Mouse (Mus musculus) hindbrain, embryonic 14.5 days (tissue): Measurements from ENCODE around the gene Klhl7. TPM values are rescaled to one million over a fixed set of nuclear protein-coding genes. Genes with fewer than 3 reads are reported as not detected.

ENCODE experiments used
- ATAC-seq: fragments of 200-750 bp; cut with Nextera tagmentation; 2 replicates; pipeline ENCODE4 v1.8.0; 2017; ENCODE audit warnings: moderate number of reproducible peaks, mild to moderate bottlenecking, moderate TSS enrichment, moderate library complexity; ENCODE audit not compliant: low FRiP score
- DNase-seq: peaks from one replicate; pipeline ENCODE4 v3.0.0-alpha.2; 2015; ENCODE audit warnings: low spot score
- H3K27ac ChIP-seq: fragments of 300-500 bp; sonication (generic); 2 replicates; pipeline ENCODE4 v1.5.1; 2014; ENCODE audit warnings: mild to moderate bottlenecking, moderate library complexity
- H3K27me3 ChIP-seq: fragments of 300-500 bp; sonication (generic); 2 replicates; pipeline ENCODE4 v1.6.1; 2014; ENCODE audit warnings: mild to moderate bottlenecking, low read length, mixed read lengths; ENCODE audit not compliant: control insufficient read depth, insufficient read depth
- H3K36me3 ChIP-seq: fragments of 300-500 bp; sonication (generic); replicated peaks from 2 replicates; pipeline ENCODE4 v1.6.1; 2014; ENCODE audit not compliant: control insufficient read depth, insufficient read depth
- H3K4me1 ChIP-seq: fragments of 300-500 bp; sonication (generic); replicated peaks from 2 replicates; pipeline ENCODE4 v1.6.1; 2014; ENCODE audit warnings: antibody characterized with exemption, low read length, mixed read lengths; ENCODE audit not compliant: control insufficient read depth, insufficient read depth
- H3K4me2 ChIP-seq: fragments of 300-500 bp; sonication (generic); replicated peaks from 2 replicates; pipeline ENCODE4 v1.6.1; 2014; ENCODE audit warnings: mild to moderate bottlenecking, moderate library complexity
- H3K4me3 ChIP-seq: fragments of 300-500 bp; sonication (generic); replicated peaks from 2 replicates; pipeline ENCODE4 v1.5.1; 2014; ENCODE audit warnings: mild to moderate bottlenecking, low read length
- H3K9ac ChIP-seq: fragments of 300-500 bp; sonication (generic); 2 replicates; pipeline ENCODE4 v1.6.1; 2014
- H3K9me3 ChIP-seq: fragments of 300-500 bp; sonication (generic); 2 replicates; pipeline ENCODE4 v1.6.1; 2016; ENCODE audit warnings: low read length; ENCODE audit not compliant: control insufficient read depth
- WGBS: fragments of 180-500 bp; shearing (Covaris S2); extraction: QIAGEN DNeasy Blood & Tissue Kit; methylation state at CpG from one replicate; pipeline ENCODE4 v1.1.7; 2014; 5-methylcytosine and 5-hydroxymethylcytosine counted together
- polyA plus RNA-seq: library from polyadenylated mRNA; unstranded; fragments of >200 nt; fragmentation: Nextera tagmentation; extraction: Ambion mirVana; gene quantifications from 2 replicates; pipeline ENCODE4 v1.2.1, GENCODE M21; 2014

Klhl7 gene
- polyA plus RNA-seq, result 152 and 163 TPM in 2 replicates

DNA sequence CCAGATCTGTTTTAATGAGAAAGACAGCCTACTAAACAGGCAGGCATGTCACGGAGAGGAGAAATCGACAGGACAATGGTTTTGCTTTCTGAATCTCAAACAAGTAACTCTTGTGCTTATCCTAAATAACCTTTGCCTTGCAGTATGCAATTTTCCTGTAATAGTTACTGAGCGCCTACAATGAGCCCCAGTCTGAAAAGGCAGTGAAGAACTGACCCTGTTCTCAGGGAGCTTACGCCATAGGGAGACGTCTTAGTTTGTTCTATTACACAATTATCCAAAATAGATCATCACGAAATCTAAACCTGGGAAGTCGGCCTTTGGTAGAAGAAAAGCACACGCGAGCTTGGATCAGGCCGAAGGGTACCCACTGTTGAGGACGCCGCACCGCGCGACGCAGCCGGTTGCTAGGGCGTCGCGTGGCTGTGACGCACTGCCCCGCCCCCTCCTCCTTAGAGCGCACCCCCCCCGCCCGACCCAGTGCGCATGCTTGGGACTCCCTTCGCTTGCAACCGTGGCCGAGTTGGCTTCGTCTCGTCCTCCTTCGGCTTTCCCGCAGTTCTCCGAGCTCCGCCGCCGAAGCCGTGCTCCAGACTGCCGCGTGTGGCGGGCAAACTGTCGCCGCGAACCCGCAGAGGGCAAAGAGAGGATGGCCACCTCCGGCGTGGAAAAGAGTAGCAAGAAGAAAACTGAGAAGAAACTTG lies at the start of gene Klhl7:
TSS of gene Klhl7 (plus strand) at position 500 of the 704 bp plus-strand sequence.
- Histone ChIP-seq H3K27ac (peak within 1 kb of the TSS; percentile 97), H3K9me3 (no peaks in the 10 kb centered on the region), H3K4me1 (peaks cover 36% of the 10 kb centered on the region), H3K4me3 (peak within 1 kb of the TSS; percentile 92), H3K4me2 (peak within 1 kb of the TSS; percentile 61), H3K27me3 (no peaks in the 10 kb centered on the region), H3K36me3 (no peaks in the 10 kb centered on the region), H3K9ac (peak within 1 kb of the TSS; percentile 96)
- ATAC-seq, result peak; percentile 95
- WGBS, result under 1% methylated on average over 46 of the region's 47 CpGs
- DNase-seq, result peak; percentile 96

- no peaks in the 10 kb centered on the region for H3K27me3 ChIP-seq
- no peak overlapping the region for H3K9ac ChIP-seq
- ATAC-seq (no peak), DNase-seq (no peak)
- H3K4me2 ChIP-seq, result no peak overlapping the region
- H3K4me3 ChIP-seq, result no peak overlapping the region
- peaks cover 5% of the 10 kb centered on the region for H3K9me3 ChIP-seq
- H3K4me1 ChIP-seq, result peaks cover 11% of the 10 kb centered on the region
- H3K27ac ChIP-seq, result no peak overlapping the region
- H3K36me3 ChIP-seq, result no peaks in the 10 kb centered on the region
- 67% methylated on average over 16 of the region's 16 CpGs for WGBS
Observed at GRCm38 (mm10) chr5:24051755-24052675, 48.4 kb upstream of the Klhl7 start.

DNA sequence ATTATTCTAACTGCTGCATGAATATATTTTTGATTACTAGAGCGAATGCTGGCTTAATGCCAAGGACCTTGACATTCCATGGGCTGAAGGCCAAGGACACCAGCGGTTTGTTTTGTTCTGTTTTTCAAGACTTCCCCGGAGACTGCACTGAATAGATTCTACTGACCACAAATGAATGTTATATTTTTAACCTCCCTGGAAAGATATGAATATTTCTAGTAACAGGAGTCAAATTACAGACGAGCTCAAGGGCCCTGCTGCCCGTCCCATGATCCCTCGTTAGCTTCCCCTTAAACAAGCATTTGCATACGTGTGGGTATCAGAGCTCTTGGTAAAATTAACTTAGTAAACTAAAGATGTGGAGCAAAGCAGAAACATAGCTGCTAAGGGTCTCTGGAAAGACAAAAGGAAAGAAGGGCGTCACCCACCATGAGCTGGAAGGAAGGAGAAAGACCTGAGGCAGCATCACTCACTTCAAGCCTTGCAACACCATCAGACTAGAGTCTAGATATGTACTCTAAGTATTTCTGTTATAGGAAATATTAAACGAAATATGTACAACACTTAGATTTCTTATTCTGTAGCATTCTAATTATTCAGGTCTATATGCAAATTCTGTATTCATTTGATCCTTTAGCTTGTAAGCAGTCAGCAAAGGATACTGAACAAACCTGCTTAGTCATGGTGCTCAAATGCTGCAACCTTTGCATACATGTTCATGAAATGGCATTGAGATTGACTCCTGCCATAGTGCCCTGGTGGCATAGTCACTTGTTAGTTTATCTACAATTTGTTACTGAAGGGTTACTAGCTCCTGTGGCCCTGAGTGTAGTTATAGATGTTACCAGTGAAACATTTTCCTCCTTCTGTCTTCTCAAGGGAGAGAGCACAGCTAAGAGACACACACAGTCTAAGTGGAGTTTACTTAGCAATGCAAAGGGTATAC lies 46.9 kb upstream of the Klhl7 start:
- no peaks in the 10 kb centered on the region for H3K27me3 ChIP-seq
- H3K4me2 ChIP-seq, result no peak overlapping the region
- peaks cover 10% of the 10 kb centered on the region for H3K9me3 ChIP-seq
- peak overlapping the region; percentile 32; the same call in 1 of the 2 replicates for H3K27ac ChIP-seq
- H3K4me1 ChIP-seq, result peaks cover 6% of the 10 kb centered on the region
- H3K9ac ChIP-seq, result no peak overlapping the region
- peak; percentile 65 for DNase-seq
- WGBS, result 52% methylated on average over 9 of the region's 9 CpGs
- no peak for ATAC-seq
- no peaks in the 10 kb centered on the region for H3K36me3 ChIP-seq
- no peak overlapping the region for H3K4me3 ChIP-seq

- no peak for DNase-seq
- Histone ChIP-seq H3K27ac (no peak overlapping the region), H3K4me3 (no peak overlapping the region), H3K9me3 (peaks cover 10% of the 10 kb centered on the region), H3K9ac (no peak overlapping the region), H3K27me3 (no peaks in the 10 kb centered on the region), H3K36me3 (no peaks in the 10 kb centered on the region), H3K4me2 (no peak overlapping the region), H3K4me1 (peaks cover 6% of the 10 kb centered on the region)
- ATAC-seq, result no peak
- WGBS, result 91% methylated on average over 3 of the region's 3 CpGs
Observed at GRCm38 (mm10) chr5:24054382-24054781, 46.0 kb upstream of the Klhl7 start.

DNA sequence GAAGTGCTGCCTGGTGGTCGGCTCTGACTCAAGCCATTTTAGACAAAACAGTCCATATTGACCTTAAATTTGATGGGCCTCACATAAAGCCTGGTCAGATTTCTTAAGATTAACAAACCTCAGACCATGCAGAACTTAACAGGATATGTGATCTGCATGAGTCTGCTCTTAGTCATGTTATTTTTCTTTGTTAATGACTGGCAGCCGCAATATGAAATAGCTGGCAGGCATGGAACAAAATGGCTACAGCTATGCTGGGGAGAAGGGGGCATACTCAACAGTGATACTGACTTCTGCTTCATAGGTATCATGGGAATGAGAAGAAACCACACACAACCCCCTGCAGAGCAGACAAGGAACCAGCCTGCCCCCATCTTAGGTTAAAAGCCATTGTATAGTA lies 43.5 kb upstream of the Klhl7 start:
- Histone ChIP-seq H3K4me1 (peaks cover 6% of the 10 kb centered on the region), H3K36me3 (no peaks in the 10 kb centered on the region), H3K4me2 (no peak overlapping the region), H3K9me3 (peaks cover 10% of the 10 kb centered on the region), H3K27me3 (no peaks in the 10 kb centered on the region), H3K4me3 (no peak overlapping the region), H3K9ac (no peak overlapping the region), H3K27ac (no peak overlapping the region)
- ATAC-seq, result no peak
- WGBS, result 96% methylated on average over 2 of the region's 2 CpGs
- DNase-seq, result no peak

DNA sequence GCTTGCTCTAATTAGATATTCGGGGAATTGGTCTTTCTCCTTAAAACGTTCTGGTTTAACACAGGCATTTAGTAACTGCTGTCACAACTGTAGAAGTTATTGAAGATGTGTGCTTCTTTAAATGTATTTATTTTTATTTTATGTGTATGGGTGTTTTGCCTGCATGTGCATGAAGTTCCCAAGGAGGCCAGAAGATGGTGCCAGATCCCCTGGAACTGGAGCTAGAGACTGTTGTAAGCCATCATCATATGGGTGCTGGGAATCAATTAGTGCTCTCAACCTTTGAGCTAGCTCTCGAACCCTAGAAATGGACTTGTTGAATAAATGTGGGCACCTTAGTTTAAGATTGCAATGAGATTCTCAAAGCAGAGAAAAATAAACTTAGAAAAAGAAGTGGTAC lies 42.8 kb upstream of the Klhl7 start:
- ATAC-seq (no peak), DNase-seq (no peak)
- Histone ChIP-seq H3K27me3 (no peaks in the 10 kb centered on the region), H3K4me1 (peaks cover 6% of the 10 kb centered on the region), H3K36me3 (no peaks in the 10 kb centered on the region), H3K4me3 (no peak overlapping the region), H3K27ac (no peak overlapping the region), H3K4me2 (no peak overlapping the region), H3K9me3 (peaks cover 10% of the 10 kb centered on the region), H3K9ac (no peak overlapping the region)
- WGBS, result 77% methylated on average over 3 of the region's 3 CpGs

GRCm38 (mm10) chr5:24060949-24061348 lies 39.5 kb upstream of the Klhl7 start:
- no peak for DNase-seq
- no peaks in the 10 kb centered on the region for H3K4me1 ChIP-seq
- no peaks in the 10 kb centered on the region for H3K27me3 ChIP-seq
- WGBS, result 66% methylated on average over 3 of the region's 3 CpGs
- no peak overlapping the region for H3K4me3 ChIP-seq
- ATAC-seq, result no peak
- peaks cover 5% of the 10 kb centered on the region; the same call in 1 of the 2 replicates for H3K9me3 ChIP-seq
- H3K36me3 ChIP-seq, result no peaks in the 10 kb centered on the region
- H3K4me2 ChIP-seq, result no peak overlapping the region
- no peak overlapping the region for H3K9ac ChIP-seq
- no peak overlapping the region for H3K27ac ChIP-seq

DNA sequence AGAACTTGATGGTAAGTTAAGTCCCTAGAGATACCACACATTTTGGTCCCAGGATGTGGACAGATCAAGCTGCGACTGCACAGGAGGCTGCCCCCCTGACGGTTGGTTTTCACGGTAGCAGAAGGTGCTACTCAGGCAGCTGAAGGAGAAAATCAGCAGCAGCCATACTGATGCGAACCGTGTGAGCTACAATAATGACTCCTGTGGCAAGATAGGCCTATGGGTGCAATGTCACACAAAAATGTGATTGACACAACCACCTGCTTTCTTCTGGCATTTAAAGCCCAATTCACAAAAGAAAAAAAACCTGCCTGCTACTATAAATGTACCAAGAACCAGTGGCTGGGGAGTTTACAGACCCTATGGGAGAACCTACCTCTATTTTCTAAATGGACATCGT lies 37.4 kb upstream of the Klhl7 start:
- DNase-seq (no peak), ATAC-seq (no peak)
- no peak overlapping the region for H3K4me2 ChIP-seq
- no peak overlapping the region for H3K9ac ChIP-seq
- no peak overlapping the region for H3K27ac ChIP-seq
- no peaks in the 10 kb centered on the region for H3K4me1 ChIP-seq
- H3K9me3 ChIP-seq, result no peaks in the 10 kb centered on the region
- no peaks in the 10 kb centered on the region for H3K27me3 ChIP-seq
- 89% methylated on average over 6 of the region's 6 CpGs for WGBS
- no peaks in the 10 kb centered on the region for H3K36me3 ChIP-seq
- H3K4me3 ChIP-seq, result no peak overlapping the region
